Mouse (Mus musculus): ENCODE results near the gene Lmtk3.

DNA sequence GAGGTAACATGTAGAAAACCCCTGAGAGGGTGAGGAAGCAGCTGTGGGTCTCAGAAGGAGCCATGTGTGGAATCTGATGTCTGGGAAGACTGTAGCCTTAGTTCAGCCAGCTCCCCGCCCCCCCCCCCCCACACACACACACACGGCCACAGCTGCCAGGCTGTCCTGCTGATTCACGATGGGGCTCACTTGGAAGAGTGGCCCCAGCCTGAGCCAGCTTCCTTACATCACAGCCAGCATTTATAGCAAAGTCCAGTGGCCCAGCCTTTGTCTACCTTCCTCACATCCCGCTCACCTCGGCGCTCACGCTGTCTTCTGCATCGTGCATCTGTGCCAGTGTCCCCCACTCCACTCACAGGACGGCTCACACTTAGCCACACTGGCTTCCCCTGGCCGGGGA, 34.1 kb upstream of the Lmtk3 start:
- no peak for TF ChIP-seq EP300 (optimal IDR thresholded peaks at IDR 0.05)
- TF ChIP-seq CTCF (IDR thresholded peaks at IDR 0.05; ENCODE audit: low read depth): no peak

All from stomach, postnatal 0 days (tissue).